Mouse (Mus musculus): ENCODE results near the gene Ncstn. TPM values are rescaled to one million over a fixed set of nuclear protein-coding genes. Genes with fewer than 3 reads are reported as not detected.

Ncstn gene
- total and polyA plus RNA-seq, 3 experiments: 15.0 to 56.1 (median 24.5) TPM

DNA sequence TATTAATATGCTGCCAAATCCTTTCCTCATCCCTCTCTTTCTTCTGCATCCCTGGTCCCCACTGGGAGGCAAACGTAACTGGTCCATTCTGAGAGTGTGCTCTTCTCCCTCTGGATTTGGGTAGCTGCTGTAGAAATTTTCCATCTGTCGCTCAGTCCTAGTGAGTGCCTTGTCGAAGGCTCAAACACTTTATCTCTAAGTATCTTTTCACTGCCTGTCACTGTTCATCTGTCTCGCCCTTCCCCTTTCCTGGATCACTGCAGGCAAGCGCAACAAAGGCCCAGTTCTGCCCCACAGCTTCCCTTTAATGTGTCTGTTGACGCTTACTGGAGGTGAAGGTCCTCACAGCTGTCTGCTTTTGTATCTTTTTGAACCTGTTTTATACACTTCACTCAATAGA lies 12.6 kb upstream of the Ncstn start:
- H3K9me3 ChIP-seq (replicated peaks; ENCODE audit: low read length): no peaks in the 10 kb centered on the region
- dilution Hi-C loops (cut with MboI; ENCODE audit: extremely low pct_ligation_motif_present, extremely low pct_unique_long_range_greater_than_20kb, low sequenced_read_pairs) (no loop called here), in situ Hi-C loops (cut with MboI; ENCODE audit: low pct_ligation_motif_present, low pct_unique_long_range_greater_than_20kb, low sequenced_read_pairs) (no loop called here)
- H3K4me3 ChIP-seq (replicated peaks in 1 of 3; ENCODE audit: low read depth in 2 of 3, low read length in 2 of 3, poor library complexity in 1 of 3): no peak overlapping the region
- H3K36me3 ChIP-seq (replicated peaks in 1 of 2; ENCODE audit: control insufficient read depth in 1 of 2, insufficient read depth in 1 of 2, low read length in 1 of 2): peaks cover 56 to 86% of the 10 kb centered on the region in 2 experiments
- no peak overlapping the region for H3K27ac ChIP-seq (ENCODE audit: insufficient read depth, low read depth)
- DNase-seq (ENCODE audit: extremely low read depth): no peak
- no peaks in the 10 kb centered on the region for H3K4me1 ChIP-seq (ENCODE audit: control insufficient read depth in 1 of 2, insufficient read depth in 2 of 2)
- H3K9ac ChIP-seq (ENCODE audit: insufficient read depth, low read depth): no peak overlapping the region
- TF ChIP-seq ZKSCAN1 (IDR thresholded peaks at IDR 0.05; ENCODE audit: borderline replicate concordance, low read depth, low read length) (no peak), CTCF (conservative IDR thresholded peaks at IDR 0.05 in 1 of 2, IDR thresholded peaks at IDR 0.05 in 1 of 2; ENCODE audit: low read depth in 2 of 2, low read length in 2 of 2) (no peak), TBP (conservative IDR thresholded peaks at IDR 0.05; ENCODE audit: low read depth, low read length) (no peak), MAZ (IDR thresholded peaks at IDR 0.05; ENCODE audit: low read depth, low read length) (no peak), EP300 (IDR thresholded peaks at IDR 0.05; ENCODE audit: low read length) (no peak), MYC (IDR thresholded peaks at IDR 0.05; ENCODE audit: low read depth, low read length) (no peak), MXI1 (IDR thresholded peaks at IDR 0.05; ENCODE audit: low read depth, low read length) (no peak)
- H3K27me3 ChIP-seq (replicated peaks): no peaks in the 10 kb centered on the region
- no peaks in the 10 kb centered on the region; the same call in 1 of the 2 replicates for H3K79me2 ChIP-seq (replicated peaks; ENCODE audit: control insufficient read depth, extremely low read depth, insufficient read depth, poor library complexity, severe bottlenecking)
- H3K4me2 ChIP-seq (ENCODE audit: insufficient read depth, low read depth, poor library complexity, severe bottlenecking): no peak overlapping the region

DNA sequence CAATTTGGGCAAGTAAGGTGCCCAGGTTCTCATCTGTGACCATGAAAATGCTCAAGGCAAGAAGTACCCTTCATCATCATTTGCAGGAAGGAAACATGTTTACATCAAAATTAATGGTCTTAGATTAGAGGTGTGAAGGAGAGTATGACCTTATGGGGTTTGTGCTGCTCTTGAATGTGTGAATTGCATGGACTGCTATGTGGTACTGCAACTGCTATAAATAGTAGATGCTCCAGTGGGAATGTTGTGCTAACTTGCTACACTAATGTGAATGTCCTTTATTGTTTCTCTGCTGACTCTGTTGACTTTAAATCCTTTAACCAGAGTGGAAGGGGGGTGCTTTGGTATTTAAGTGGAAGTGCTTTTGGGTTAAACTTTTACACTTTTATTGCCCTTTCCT lies 11.7 kb upstream of the Ncstn start:
- Histone ChIP-seq H3K9ac (ENCODE audit: insufficient read depth, low read depth) (no peak overlapping the region), H3K9me3 (replicated peaks; ENCODE audit: low read length) (no peaks in the 10 kb centered on the region), H3K4me1 (ENCODE audit: control insufficient read depth in 1 of 2, insufficient read depth in 2 of 2) (no peaks in the 10 kb centered on the region), H3K79me2 (replicated peaks; ENCODE audit: control insufficient read depth, extremely low read depth, insufficient read depth, poor library complexity, severe bottlenecking) (no peaks in the 10 kb centered on the region; the same call in none of the 2 replicates), H3K27ac (ENCODE audit: insufficient read depth, low read depth) (no peak overlapping the region), H3K4me2 (ENCODE audit: insufficient read depth, low read depth, poor library complexity, severe bottlenecking) (no peak overlapping the region), H3K4me3 (replicated peaks in 1 of 3; ENCODE audit: low read depth in 2 of 3, low read length in 2 of 3, poor library complexity in 1 of 3) (no peak overlapping the region), H3K36me3 (replicated peaks in 1 of 2; ENCODE audit: control insufficient read depth in 1 of 2, insufficient read depth in 1 of 2, low read length in 1 of 2) (peaks cover 59 to 87% of the 10 kb centered on the region in 2 experiments), H3K27me3 (replicated peaks) (no peaks in the 10 kb centered on the region)
- DNase-seq (ENCODE audit: extremely low read depth): no peak
- in situ Hi-C loops (cut with MboI; ENCODE audit: low pct_ligation_motif_present, low pct_unique_long_range_greater_than_20kb, low sequenced_read_pairs): no loop called here
- dilution Hi-C loops (cut with MboI; ENCODE audit: extremely low pct_ligation_motif_present, extremely low pct_unique_long_range_greater_than_20kb, low sequenced_read_pairs): no loop called here
- TF ChIP-seq UBTF (IDR thresholded peaks at IDR 0.05; ENCODE audit: low read depth, low read length): no peak
- no peak for TF ChIP-seq ZC3H11A (IDR thresholded peaks at IDR 0.05; ENCODE audit: low read depth, low read length)
- TF ChIP-seq MYC (IDR thresholded peaks at IDR 0.05; ENCODE audit: low read depth, low read length): no peak
- no peak for TF ChIP-seq SIN3A (IDR thresholded peaks at IDR 0.05; ENCODE audit: low read length)
- no peak for TF ChIP-seq SMC3 (IDR thresholded peaks at IDR 0.05; ENCODE audit: low read depth, low read length)
- no peak for TF ChIP-seq PAX5 (IDR thresholded peaks at IDR 0.05; ENCODE audit: low read length)
- TF ChIP-seq POLR2AphosphoS2 (IDR thresholded peaks at IDR 0.05; ENCODE audit: low read depth, low read length): no peak
- TF ChIP-seq NRF1 (IDR thresholded peaks at IDR 0.05; ENCODE audit: low read depth, low read length): no peak
- TF ChIP-seq USF1 (IDR thresholded peaks at IDR 0.05; ENCODE audit: low read depth, low read length): no peak
- no peak for TF ChIP-seq JUN (IDR thresholded peaks at IDR 0.05; ENCODE audit: insufficient read depth, low read depth, low read length)
- TF ChIP-seq IRF4 (IDR thresholded peaks at IDR 0.05; ENCODE audit: low read depth, low read length): no peak
- TF ChIP-seq MAFK (IDR thresholded peaks at IDR 0.05; ENCODE audit: insufficient replicate concordance, low read length): no peak
- no peak for TF ChIP-seq ZKSCAN1 (IDR thresholded peaks at IDR 0.05; ENCODE audit: borderline replicate concordance, low read depth, low read length)
- TF ChIP-seq JUND (conservative IDR thresholded peaks at IDR 0.05; ENCODE audit: low read depth, low read length): no peak
- TF ChIP-seq CTCF (conservative IDR thresholded peaks at IDR 0.05 in 1 of 2, IDR thresholded peaks at IDR 0.05 in 1 of 2; ENCODE audit: low read depth in 2 of 2, low read length in 2 of 2): no peak
- no peak for TF ChIP-seq MXI1 (IDR thresholded peaks at IDR 0.05; ENCODE audit: low read depth, low read length)
- TF ChIP-seq MAX (IDR thresholded peaks at IDR 0.05; ENCODE audit: low read length): no peak
- TF ChIP-seq MAZ (IDR thresholded peaks at IDR 0.05; ENCODE audit: low read depth, low read length): no peak
- TF ChIP-seq RCOR1 (conservative IDR thresholded peaks at IDR 0.05; ENCODE audit: low read depth, low read length): no peak
- TF ChIP-seq GABPA (IDR thresholded peaks at IDR 0.05; ENCODE audit: insufficient replicate concordance, low read depth, low read length): no peak

Data from CH12.LX (cell line).